Mouse (Mus musculus) testis, adult 2 months (tissue): ENCODE measurements around the gene Krtap4-7.

ENCODE experiments used
- CTCF ChIP-seq: fragments of 200-500 bp; IDR thresholded peaks from 2 replicates; pipeline ENCODE4 v1.5.1; 2012; ENCODE audit warnings: low read depth, mild to moderate bottlenecking, inconsistent platforms, low read length, moderate library complexity; ENCODE audit not compliant: control insufficient read depth, insufficient read depth, insufficient replicate concordance
- POLR2A ChIP-seq: fragments of 200-500 bp; IDR thresholded peaks from 2 replicates; pipeline ENCODE4 v1.6.1; 2012; ENCODE audit warnings: low read depth, mild to moderate bottlenecking, inconsistent platforms, low read length, moderate library complexity; ENCODE audit not compliant: control insufficient read depth

GRCm38 (mm10) chr11:99620335-99620734 is 23.6 kb downstream of the Krtap4-7 start, which contains the start of gene Gm11562:
- TF ChIP-seq POLR2A (no peak), CTCF (no peak)
